Mouse (Mus musculus): ENCODE measurements around the gene Rgl1.

DNA sequence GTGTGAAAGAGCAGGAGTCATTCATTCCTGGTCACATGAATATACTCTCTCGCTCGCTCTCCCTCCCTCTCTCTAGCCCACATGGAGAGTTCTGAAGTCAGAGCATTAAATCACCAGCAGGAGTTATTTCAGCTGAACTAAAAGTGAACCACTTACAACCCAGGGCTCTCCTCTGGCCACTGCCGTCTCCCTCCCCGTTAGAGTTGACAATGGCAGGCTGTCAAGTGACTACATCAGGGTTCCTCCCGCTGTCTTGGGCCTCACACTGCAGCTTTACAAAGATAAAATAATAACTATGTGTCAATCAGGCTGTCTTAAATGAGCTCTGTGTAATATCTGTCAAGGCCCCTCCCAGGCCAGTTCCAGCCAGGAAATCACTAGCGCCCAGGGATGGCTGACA is 63.2 kb downstream of the Rgl1 start:
- TF ChIP-seq CTCF (IDR thresholded peaks at IDR 0.05; ENCODE audit: low read depth) (no peak), EP300 (IDR thresholded peaks at IDR 0.05; ENCODE audit: low read depth) (no peak)
